Mouse (Mus musculus) liver, embryonic 14.5 days (tissue): ENCODE results near the gene Ccdc28a. TPM values are rescaled to one million over a fixed set of nuclear protein-coding genes. Genes with fewer than 3 reads are reported as not detected.
A peak's percentile ranks its signal among the peaks of the same experiment; 100 is the strongest.

Experiments used
- ATAC-seq: fragments of 200-750 bp; cut with Nextera tagmentation; 2 replicates; pipeline ENCODE4 v1.8.0; 2017; ENCODE audit warnings: moderate number of reproducible peaks, mild to moderate bottlenecking, moderate library complexity; ENCODE audit not compliant: insufficient read depth
- DNase-seq, 3 experiments: peaks; one replicate each; pipeline ENCODE4 v3.0.0-alpha.2; 2012 to 2013; ENCODE audit warnings: low read depth in 3 of 3, low spot score in 3 of 3
- H3K27ac ChIP-seq: fragments of 300-500 bp; sonication (generic); 2 replicates; pipeline ENCODE4 v1.5.1; 2014; ENCODE audit warnings: moderate library complexity, mild to moderate bottlenecking, control low read depth, inconsistent platforms
- H3K27me3 ChIP-seq: fragments of 300-500 bp; sonication (generic); 2 replicates; pipeline ENCODE4 v1.6.1; 2014; ENCODE audit warnings: mild to moderate bottlenecking, low read length, moderate library complexity; ENCODE audit not compliant: control insufficient read depth, insufficient read depth
- H3K36me3 ChIP-seq: fragments of 300-500 bp; sonication (generic); replicated peaks from 2 replicates; pipeline ENCODE4 v1.6.1; 2014; ENCODE audit warnings: low read depth; ENCODE audit not compliant: control insufficient read depth, insufficient read depth
- H3K4me1 ChIP-seq, 2 experiments: fragments of 200-500 bp in 1 of 2; fragments of 300-500 bp in 1 of 2; sonication (generic) in 1 of 2; replicated peaks; 2 replicates each; pipeline ENCODE4 v1.6.1; 2012 to 2014; ENCODE audit warnings: antibody characterized with exemption in 1 of 2, inconsistent platforms in 1 of 2, low read length in 1 of 2; ENCODE audit not compliant: control insufficient read depth in 2 of 2, insufficient read depth in 2 of 2
- H3K4me2 ChIP-seq: fragments of 300-500 bp; sonication (generic); 2 replicates; pipeline ENCODE4 v1.6.1; 2014; ENCODE audit warnings: low read depth, mild to moderate bottlenecking, control low read depth, moderate library complexity
- H3K4me3 ChIP-seq, 2 experiments: fragments of 200-500 bp in 1 of 2; fragments of 300-500 bp in 1 of 2; sonication (generic) in 1 of 2; 2 replicates each; pipeline ENCODE4 v1.5.1; 2012 to 2014; ENCODE audit warnings: low read depth in 2 of 2, low read length in 2 of 2, mild to moderate bottlenecking in 2 of 2, control low read depth in 1 of 2, inconsistent platforms in 1 of 2, moderate library complexity in 1 of 2; ENCODE audit not compliant: insufficient read depth in 1 of 2
- H3K9ac ChIP-seq: fragments of 300-500 bp; sonication (generic); replicated peaks from 2 replicates; pipeline ENCODE4 v1.6.1; 2014; ENCODE audit warnings: mild to moderate bottlenecking, control low read depth, moderate library complexity
- H3K9me3 ChIP-seq: fragments of 300-500 bp; sonication (generic); 2 replicates; pipeline ENCODE4 v1.6.1; 2016; ENCODE audit warnings: low read length, mixed read lengths; ENCODE audit not compliant: control insufficient read depth
- CTCF ChIP-seq: IDR thresholded peaks from 2 replicates; pipeline ENCODE4 v1.5.1; 2016; ENCODE audit warnings: antibody characterized with exemption, low read depth, control low read depth
- EP300 ChIP-seq: IDR thresholded peaks from 2 replicates; pipeline ENCODE4 v1.6.1; 2016; ENCODE audit warnings: antibody characterized with exemption, low read depth
- WGBS: fragments of 180-500 bp; shearing (Covaris S2); extraction: QIAGEN DNeasy Blood & Tissue Kit; methylation state at CpG from one replicate; pipeline ENCODE4 v1.1.7; 2014; ENCODE audit not compliant: insufficient replicate concordance; 5-methylcytosine and 5-hydroxymethylcytosine counted together
- polyA plus RNA-seq, 2 experiments: library from polyadenylated mRNA; depleted of rRNA in 1 of 2; stranded (reverse) in 1 of 2; unstranded in 1 of 2; fragments of >200 nt; fragmentation: Nextera tagmentation in 1 of 2; extraction: Ambion mirVana in 1 of 2; gene quantifications; 2 replicates each; pipeline versions ENCODE4 v1.2.1 to v1.2.3; 2012 to 2014

Gene Ccdc28a
- 3.7 and 6.2 TPM in 2 replicates for polyA plus RNA-seq (2012; rRNA removed)
- polyA plus RNA-seq (2014; fragmentation: Nextera tagmentation; extraction: Ambion mirVana) = 6.6 TPM in 2 replicates

GRCm38 (mm10) chr10:18234560-18235401 lies at the start of gene Ccdc28a:
Gene Ccdc28a, minus strand, starts transcription at chr10:18234998.
- Histone ChIP-seq H3K36me3 (no peaks in the 10 kb centered on the region), H3K27me3 (no peaks in the 10 kb centered on the region), H3K27ac (peak within 1 kb of the TSS; percentile 29), H3K9ac (peak within 1 kb of the TSS; percentile 65), H3K4me1 (peaks cover 0 to 6% of the 10 kb centered on the region in 2 experiments; a peak in 1 of 4 replicates), H3K4me2 (peak within 1 kb of the TSS; percentile 91), H3K4me3 (peak within 1 kb of the TSS; percentile 84 to 91), H3K9me3 (no peaks in the 10 kb centered on the region)
- 1% methylated on average over 41 of the region's 41 CpGs for WGBS
- ATAC-seq (peak; percentile 98), DNase-seq (peak; percentile 86 to 94 (median 89))
- TF ChIP-seq EP300 = no peak
- peak; percentile 28 for TF ChIP-seq CTCF

- TF ChIP-seq EP300 (no peak), CTCF (no peak)
- H3K27me3 ChIP-seq = no peaks in the 10 kb centered on the region
- H3K27ac ChIP-seq = no peak overlapping the region
- no peak overlapping the region for H3K4me2 ChIP-seq
- 67% methylated on average over 5 of the region's 5 CpGs for WGBS
- ATAC-seq = no peak
- no peaks in the 10 kb centered on the region for H3K9me3 ChIP-seq
- H3K4me1 ChIP-seq = no peaks in the 10 kb centered on the region
- H3K9ac ChIP-seq = no peak overlapping the region
- H3K36me3 ChIP-seq = no peaks in the 10 kb centered on the region
- no peak for DNase-seq
- H3K4me3 ChIP-seq = no peak overlapping the region
Measured at GRCm38 (mm10) chr10:18283991-18284390, 49.2 kb upstream of the Ccdc28a start.

GRCm38 (mm10) chr10:18276090-18276734 lies 41.4 kb upstream of the Ccdc28a start:
- Histone ChIP-seq H3K4me1 (no peaks in the 10 kb centered on the region), H3K4me3 (no peak overlapping the region), H3K27me3 (no peaks in the 10 kb centered on the region), H3K9ac (no peak overlapping the region), H3K4me2 (no peak overlapping the region), H3K9me3 (no peaks in the 10 kb centered on the region), H3K27ac (no peak overlapping the region), H3K36me3 (no peaks in the 10 kb centered on the region)
- ATAC-seq (no peak), DNase-seq (no peak)
- TF ChIP-seq EP300 (no peak), CTCF (no peak)
- WGBS = 51% methylated on average over 4 of the region's 4 CpGs

- H3K4me2 ChIP-seq = no peak overlapping the region
- no peak overlapping the region for H3K4me3 ChIP-seq
- 50% methylated on average over 4 of the region's 4 CpGs for WGBS
- no peak for ATAC-seq
- H3K9ac ChIP-seq = no peak overlapping the region
- DNase-seq = no peak
- H3K27me3 ChIP-seq = no peaks in the 10 kb centered on the region
- no peak for TF ChIP-seq CTCF
- TF ChIP-seq EP300 = no peak
- no peaks in the 10 kb centered on the region for H3K4me1 ChIP-seq
- no peaks in the 10 kb centered on the region for H3K9me3 ChIP-seq
- no peak overlapping the region for H3K27ac ChIP-seq
- no peaks in the 10 kb centered on the region for H3K36me3 ChIP-seq
Measured at GRCm38 (mm10) chr10:18251345-18251744, 16.5 kb upstream of the Ccdc28a start.

GRCm38 (mm10) chr10:18243614-18244013 lies 8.8 kb upstream of the Ccdc28a start:
- ATAC-seq (no peak), DNase-seq (no peak)
- Histone ChIP-seq H3K4me2 (no peak overlapping the region), H3K36me3 (no peaks in the 10 kb centered on the region), H3K27me3 (no peaks in the 10 kb centered on the region), H3K9ac (no peak overlapping the region), H3K9me3 (no peaks in the 10 kb centered on the region), H3K27ac (no peak overlapping the region), H3K4me1 (no peaks in the 10 kb centered on the region), H3K4me3 (no peak overlapping the region)
- TF ChIP-seq CTCF = 0 out of 2 replicates have a peak, but pooled peaks have one; percentile 4
- no peak for TF ChIP-seq EP300
- WGBS = 55% methylated on average over 2 of the region's 2 CpGs
